Mouse (Mus musculus) mouse embryonic stem cell (cell line): ENCODE results near the gene Olfr45.
"Not testable (repeated sequence)": the region's sequence is repeated elsewhere in the genome, so short reads cannot be mapped to it uniquely, and the experiment has no call there.

Source experiments
- in situ Hi-C, 2 experiments: fragments of 300-500 bp; cut with MboI; formaldehyde crosslinking; loops; 1 replicate in 1 of 2; 3 replicates in 1 of 2; pipeline ENCODE4 v1.14.3; 2019 to 2020; ENCODE audit warnings: low sequenced_read_pairs in 2 of 2, low pct_unique_long_range_greater_than_20kb in 1 of 2, mixed read lengths in 1 of 2; ENCODE audit not compliant: unreplicated experiment in 1 of 2

The Olfr45 gene

DNA sequence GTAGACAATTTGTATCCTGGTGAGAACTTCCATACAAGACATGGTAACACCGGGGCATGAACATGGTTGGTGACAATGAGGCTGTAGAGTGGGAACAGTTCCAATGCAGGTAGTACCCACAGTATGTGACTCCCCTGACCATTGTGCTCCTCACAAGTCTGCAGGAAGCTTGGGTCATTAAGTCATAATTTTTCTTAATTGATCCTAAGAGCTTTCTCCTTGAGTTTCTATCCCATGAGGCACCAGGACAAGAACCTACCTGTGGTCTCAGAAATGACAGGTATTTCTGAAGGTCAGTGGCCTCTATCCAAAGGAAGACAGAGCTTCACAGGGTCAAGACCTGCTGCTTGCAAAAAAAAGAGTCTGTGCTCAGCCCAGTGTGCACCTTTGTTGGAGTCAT, at the start of gene Olfr45:
Gene Olfr45, plus strand, starts transcription at position 301 of the 400 bp plus-strand sequence.
- in situ Hi-C loops: no loop called here

DNA sequence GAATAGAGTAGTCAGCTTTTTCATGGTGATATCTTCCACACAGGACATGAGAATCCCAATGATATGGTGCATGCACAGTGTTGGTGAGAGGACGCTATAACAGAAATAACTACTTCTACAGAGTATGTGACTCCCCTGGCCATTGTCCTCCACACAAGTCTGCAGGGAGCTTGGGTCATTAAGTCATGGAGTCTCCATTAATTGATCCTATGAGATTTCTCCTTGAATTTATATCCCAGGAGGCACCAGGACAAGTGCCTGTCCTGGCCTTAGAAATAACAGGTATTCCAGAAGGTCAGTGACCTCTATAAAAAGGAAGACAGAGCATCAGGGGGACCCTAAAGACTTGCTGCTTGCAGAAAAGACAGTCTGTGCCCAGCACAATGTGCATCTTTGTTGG, 35.6 kb upstream of the Olfr45 start, which contains the start of gene Olfr53:
Gene Olfr53, plus strand, starts transcription at position 301 of the 400 bp plus-strand sequence.
- in situ Hi-C loops: no loop called here

DNA sequence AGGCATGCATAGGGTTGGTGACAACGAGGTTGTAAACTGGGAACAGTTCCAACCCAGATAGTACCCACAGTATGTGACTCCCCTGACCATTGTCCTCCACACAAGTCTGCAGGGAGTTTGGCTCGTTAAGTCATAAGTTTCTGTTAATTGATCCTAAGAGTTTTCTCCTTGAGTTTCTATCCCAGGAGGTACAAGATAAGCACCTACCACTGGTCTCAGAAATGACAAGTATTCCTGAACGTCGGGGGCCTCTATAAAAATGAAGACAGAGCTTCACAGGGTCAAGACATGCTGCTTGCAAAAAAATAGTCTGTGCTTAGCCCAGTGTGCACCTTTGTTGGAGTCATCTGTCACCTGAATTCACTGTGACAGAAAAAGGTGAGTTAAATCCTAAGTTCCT, 22.1 kb upstream of the Olfr45 start, which contains the start of gene Olfr539:
Gene Olfr539, plus strand, starts transcription at position 301 of the 400 bp plus-strand sequence.
- in situ Hi-C loops: no loop called here

DNA sequence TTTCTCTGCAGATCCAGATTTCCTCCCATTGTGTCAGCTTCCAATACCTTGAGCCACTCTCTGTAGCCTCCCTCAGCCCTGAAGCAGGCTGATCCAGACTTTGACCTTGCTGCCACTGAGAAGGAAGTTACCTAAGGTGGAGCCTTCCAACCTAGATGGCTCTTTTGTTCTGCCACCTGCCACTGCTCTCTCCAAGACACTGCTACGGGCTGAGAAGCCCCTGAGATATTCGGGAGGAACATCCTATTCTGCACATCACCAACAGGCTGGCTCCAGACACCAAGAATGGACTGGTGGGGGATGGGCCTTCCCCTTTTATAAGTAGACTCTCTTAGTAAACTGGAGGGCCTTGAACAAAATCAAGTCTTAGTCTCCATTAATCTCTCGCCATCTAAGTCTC, 11.1 kb upstream of the Olfr45 start:
- in situ Hi-C loops: not testable (repeated sequence)

DNA sequence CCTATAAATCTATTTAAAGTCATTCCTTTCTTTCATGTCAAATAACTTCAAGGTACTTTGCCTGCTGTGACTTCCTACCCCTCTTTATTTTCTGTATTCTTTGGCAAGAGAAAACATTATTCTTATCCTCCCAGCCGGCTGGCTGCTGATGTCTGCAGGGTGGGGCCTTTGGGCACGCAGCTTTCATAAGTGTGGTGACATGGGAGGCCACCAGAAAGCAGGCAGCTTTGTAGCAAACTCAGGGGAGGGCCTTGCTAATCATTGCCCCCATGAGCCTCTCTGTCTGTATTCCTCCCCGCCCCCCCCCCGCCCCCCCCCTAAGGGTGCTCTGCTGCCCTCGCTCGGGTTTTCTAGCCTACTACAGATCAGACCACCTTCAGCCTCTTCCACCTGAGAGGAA, 5.9 kb upstream of the Olfr45 start:
- in situ Hi-C loops: no loop called here

DNA sequence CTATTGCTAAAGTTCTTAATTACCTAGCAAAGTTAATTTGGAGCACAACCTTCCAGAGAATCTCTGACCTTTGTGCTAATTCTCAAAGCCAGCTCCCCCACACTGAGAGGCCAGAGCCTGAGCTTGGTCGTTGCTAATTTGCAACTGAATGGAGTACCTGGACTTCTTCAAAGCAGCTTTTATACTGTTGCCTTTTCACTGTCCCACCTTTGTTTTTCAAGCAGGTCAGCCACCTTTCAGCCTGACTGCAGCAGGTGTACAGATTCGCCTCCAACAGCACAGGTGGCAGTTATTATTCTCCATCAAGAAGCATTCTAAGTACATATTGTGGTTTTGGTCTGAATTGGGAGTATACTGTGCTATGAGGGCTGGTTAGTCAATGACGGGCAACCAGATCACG, 2.2 kb upstream of the Olfr45 start:
- in situ Hi-C loops: not testable (repeated sequence)

DNA sequence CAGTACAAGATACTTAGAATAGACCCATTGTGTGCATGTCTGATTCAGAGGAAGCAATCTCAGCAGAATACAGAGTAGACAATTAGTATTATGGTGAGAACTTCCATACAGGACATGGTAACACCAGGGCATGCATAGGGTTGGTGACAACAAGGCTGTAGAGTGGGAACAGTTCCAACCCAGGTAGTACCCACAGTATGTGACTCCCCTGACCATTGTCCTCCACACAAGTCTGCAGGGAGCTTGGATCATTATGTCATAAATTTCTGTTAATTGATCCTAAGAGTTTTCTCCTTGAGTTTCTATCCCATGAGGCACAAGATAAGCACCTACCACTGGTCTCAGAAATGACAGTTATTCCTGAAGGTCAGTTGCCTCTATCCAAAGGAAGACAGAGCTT, 15.2 kb downstream of the Olfr45 start, which contains the start of gene Olfr541:
Gene Olfr541, plus strand, starts transcription at position 301 of the 400 bp plus-strand sequence.
- in situ Hi-C loops: no loop called here

DNA sequence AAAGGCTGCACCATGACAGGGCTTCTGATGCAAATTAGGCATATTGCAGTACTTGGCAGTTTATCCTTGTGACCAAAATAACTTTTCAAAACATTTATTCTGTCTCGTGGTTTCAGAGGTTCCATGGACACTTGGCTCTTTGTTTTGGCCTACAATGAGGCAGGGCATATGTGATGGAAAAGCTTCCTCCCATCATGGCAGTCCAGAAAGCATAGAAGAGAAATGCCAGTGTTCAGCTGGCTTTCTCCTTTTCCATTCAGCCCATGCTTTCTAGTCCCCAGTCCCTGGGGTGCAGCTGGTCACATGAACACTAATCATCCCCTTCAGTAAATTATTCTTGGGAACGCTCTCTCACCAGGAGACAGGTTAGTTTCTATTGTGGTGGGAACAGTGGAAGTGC, 24.6 kb downstream of the Olfr45 start:
- in situ Hi-C loops: no loop called here

DNA sequence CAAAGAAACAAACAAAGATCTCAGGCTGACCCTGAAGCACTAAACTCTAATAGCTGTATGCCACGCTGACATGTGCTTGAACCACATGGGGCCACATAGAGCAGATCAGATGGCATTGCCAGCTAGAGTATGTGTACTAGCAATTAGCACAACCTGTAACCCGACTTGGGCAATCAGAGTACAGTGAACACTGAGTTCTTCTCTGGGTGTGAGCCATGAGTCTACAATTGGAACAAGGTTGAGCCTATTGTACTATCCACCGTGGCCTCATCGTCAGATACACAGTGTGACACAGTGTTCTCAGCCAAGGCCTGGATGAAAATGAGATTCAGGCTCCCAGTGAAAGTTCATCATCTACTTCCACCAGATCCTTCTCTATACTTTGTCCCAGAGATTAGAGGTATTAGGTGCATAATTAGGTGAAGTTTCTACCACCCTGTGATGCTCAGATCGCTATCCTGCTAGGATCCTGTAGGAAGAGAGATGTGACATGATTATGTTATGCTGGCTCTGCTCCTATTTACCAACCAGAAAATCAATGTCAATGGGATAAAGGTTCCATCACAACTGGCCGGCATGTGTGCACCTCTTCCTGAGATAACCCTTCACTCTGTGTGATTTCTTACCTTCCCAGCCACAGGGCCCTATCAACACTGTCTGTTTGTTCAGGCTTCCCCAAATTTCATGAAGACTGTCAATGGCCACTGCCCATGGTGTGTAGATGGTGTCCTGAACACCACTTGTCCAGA, 26.0 kb downstream of the Olfr45 start:
- in situ Hi-C loops: no loop called here

DNA sequence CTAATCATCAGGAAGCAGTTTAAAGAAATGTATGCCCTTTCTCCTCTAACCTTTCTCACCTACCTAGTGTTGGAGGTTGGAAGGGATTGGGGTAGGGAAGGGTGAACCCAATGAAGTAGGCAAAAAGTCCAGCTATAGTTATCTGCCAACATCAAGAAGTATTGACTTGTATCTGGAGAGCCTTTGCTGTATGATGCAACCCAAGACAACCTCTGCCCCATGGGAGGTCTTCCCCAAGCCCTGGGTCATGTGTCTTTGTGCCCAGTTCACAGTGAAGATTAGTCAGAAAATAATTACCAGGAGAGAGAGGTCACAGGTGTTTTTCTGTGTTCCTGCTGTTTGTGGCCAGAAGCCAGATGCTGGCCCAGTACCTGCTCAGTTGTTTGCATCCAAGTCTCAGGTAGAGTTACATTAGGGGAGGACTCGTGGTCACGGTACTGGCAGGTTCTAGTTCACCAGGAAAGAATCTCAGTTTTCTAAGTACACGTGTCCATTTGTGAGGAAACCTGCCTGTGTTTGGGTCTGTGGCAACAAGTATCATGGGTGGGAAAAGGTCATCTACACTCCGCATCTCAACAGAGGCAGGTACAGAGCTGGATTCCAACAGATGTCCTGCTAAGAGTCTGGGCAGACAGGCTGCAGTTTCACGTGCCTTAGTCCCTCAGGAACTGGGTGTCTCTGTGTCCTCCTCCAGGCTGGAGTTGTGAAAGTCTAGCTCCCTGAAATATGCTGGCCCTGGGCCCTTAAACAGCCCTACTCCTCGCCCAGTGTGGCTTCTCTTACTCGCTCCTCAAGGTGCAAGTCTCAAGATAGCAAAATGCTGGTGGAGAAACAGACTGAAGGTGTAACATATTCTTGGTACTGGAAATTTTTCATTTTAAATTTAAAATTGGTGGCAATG, 35.7 kb downstream of the Olfr45 start:
- in situ Hi-C loops: no loop called here

DNA sequence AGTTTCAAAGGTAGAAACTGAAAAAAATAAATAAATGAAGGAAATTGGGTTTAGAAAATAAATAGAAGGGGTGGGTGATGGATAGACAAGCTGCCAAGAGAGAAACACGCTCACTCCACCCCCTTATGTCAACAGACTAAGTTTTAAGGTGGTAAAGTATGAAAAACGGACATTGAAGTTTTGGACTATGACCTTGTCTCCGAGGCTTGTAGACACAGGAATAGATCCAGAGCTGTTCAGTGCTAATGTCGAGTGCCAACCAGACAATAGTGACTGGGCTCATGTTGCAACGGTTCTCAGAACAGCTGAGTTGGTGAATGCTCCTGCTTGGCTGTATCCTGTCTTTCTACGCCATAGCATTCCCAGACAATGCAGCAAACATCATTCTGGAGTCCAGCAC, 39.3 kb downstream of the Olfr45 start:
- in situ Hi-C loops: no loop called here

DNA sequence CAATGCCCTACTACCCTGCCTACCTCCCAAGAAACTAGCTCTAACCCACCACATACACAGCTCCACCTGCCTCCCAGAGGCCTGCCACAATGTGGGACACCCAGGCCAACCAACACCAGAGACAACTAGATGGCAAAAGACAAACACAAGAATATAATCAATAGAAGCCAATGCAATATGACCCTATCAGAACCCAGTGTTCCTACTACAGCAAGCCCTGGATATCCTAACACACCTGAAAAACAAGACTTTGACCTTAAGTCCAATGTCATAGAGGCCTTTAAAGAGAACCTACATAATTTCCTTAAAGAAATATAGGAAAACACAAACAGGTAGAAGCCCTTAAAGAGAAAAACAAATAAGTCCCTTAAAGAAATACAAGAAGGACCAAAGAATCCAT, 43.8 kb downstream of the Olfr45 start:
- in situ Hi-C loops: no loop called here

DNA sequence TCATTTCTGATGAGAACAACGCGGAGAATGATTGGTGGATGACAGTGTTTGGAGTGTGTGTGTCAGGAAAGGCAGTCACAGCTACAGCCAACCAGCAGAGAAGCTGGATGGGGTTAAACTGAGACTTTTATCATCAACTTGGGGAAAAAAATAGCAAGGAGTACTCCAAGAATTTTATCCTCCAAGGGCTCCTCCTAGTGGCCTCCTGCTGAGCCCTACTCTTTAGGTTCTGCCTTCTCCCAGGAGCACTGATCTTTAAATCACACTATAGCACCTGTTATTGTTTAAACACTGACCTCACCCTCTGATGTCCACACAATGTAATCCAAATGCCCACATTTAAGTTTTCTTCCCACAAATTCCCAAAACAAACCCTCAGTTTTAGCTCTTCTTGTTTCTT, 51.4 kb downstream of the Olfr45 start:
- in situ Hi-C loops: no loop called here
